Mouse (Mus musculus): ENCODE results near the gene Uck1.
"Not testable (repeated sequence)": the region's sequence is repeated elsewhere in the genome, so short reads cannot be mapped to it uniquely, and the experiment has no call there.

The Uck1 gene

DNA sequence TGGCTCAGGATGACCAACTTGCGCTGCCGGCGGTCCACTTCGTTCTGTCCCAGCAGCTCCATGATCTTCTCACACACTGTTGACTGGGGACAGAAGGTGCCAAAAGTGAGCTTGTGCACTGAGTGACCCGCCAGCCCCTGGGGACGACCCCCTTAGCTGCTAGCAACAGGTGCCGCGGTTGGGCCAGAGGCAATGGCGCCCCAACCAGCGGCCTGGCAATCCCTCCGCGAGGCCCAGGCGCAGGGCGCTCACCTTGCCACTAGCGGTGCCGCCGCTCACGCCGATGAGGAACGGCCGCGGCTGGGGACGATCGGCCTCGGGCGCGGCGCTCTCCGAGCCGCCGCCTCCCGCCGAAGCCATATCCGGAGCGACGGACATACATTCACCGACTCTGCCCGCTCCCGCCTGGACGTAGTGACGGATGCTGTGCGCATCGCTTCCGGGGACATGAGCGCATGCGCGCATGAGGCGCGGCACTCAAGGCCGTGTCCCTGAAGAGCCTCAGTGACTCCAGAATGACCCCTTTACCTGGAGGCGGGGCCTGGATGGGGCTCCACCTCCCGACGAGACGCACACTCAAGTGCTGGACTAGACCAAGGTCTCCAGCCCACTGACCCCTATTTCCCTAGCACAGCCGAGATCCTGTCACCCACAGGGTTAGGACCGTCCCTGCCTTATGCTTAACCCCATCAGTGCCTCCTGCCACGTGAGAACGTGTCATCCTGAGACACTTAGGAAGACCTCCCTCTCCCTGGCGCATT is at the start of gene Uck1:
Gene Uck1 (minus strand): TSS at position 503 of the 761 bp plus-strand sequence.
- peak; percentile 71 to 75 for DNase-seq (ENCODE audit: low spot score in 2 of 2)

DNA sequence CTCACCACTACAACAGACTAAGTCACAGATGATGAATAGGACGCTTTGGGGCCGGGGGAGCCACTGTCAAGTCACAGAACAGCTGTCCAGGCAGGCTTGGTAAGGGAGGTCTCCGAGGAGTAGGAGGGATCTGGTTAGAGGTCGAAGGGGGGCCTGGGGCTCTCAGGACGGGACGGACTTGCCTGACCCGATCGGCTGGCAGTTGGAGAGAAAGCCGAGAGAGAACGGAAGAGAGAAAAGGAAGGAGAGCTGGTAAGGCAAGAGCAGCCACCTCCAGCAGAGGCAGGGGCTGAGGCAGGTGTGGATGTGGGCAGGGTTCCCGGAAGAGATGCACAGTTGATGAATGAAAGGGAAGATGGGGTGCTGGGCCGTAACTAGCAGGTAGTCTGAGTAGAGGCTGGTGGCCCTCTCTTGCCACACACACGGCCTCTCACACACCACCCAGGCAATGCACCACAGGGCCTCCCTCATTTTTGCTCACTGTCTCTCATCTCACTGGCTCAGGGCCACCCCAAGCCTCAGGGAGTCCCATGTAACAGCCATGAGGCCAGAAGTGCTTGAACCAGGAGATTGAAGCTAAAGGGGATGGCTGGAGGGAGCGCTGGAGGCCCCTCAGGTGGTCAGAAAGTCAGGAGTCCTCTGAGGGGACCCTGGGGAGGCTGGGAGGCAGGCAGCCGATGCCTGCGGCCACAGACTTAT is 49.1 kb upstream of the Uck1 start:
- DNase-seq (ENCODE audit: low spot score in 2 of 2), result no peak

DNA sequence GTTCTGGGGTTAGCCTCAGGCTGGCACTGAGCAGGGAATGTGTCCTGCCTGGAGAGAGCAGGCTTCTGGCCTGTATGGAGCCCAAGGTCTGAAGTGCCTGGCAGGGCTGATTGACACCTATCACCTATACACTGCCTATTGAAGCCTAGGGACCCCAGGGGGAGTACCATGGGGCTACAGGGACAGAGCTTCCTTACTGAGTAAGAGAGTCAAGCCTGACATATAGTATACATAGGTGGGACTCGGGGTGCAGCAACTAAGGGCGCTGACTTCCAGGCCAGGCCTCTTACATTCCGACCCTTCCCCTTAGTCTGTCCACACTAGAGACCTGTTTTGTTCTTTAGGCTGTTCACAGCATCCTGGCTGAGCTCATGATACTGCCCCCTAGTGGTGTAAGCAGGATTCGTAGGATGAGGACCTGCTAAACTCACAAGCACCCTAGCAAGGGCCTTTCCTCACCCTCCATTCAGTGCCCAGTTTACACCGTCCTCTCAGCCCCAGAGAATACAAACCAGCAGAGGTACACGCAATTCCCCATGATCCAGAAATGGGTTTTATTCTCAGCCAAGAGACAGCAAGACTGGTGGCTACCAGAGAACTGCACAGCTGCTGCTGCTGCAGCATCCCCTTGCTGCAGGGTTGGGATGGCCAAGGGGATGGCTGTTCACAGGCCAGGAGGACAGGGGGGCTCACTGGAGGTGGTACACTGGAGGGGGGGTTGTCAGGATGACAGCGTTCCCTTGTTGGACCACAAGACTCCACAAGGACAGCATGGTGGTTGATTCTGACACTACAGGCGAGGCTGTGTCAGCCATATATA is 48.2 kb upstream of the Uck1 start:
- DNase-seq (ENCODE audit: low spot score in 2 of 2), result peak in 1 of 2 experiments; percentile 70

DNA sequence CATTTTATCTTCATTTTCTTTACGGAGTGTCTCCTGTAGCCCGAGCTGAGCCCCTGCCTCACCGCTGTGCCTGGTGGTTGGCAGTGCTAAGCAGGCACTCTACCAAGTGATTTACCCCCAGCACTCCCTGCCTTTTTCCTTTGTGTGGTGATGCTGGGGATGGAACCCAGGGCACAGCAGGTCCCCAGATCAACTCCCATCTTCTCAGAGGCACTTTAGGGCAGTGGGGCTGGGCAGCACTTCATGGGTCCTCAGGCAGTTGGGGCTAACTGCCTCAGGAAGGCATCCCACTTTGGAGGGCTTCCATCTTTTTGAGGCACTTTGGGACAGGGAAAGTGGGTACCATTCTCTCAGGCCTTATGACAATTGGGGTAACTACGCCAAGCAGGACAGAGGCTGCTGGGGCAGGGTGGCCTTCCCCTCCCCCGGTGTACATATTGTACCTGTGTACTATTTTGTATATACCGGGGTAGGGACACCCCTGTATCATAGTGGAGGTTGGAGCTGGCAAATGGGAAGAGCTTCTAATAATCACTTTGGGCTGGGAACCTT is 47.4 kb upstream of the Uck1 start:
- DNase-seq (ENCODE audit: low spot score in 2 of 2), result no peak

DNA sequence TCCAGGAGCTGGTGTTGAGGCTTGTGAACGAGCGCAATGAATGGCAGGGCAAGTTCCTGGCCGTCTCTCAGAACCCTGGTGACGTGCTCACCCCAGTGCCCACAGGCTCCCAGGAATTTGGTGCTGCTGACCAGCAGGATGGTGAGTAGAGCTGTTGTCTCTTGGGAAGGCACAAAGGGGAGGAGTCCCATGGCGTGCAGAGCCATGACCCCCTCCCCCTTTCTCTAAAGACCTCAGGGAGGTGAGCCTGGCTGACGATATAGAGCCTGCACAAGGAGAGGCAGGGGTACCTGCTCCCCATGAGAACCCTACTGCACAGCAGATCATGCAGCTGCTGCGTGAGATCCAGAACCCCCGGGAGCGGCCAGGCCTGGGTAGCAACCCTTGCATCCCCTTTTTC is 46.2 kb upstream of the Uck1 start:
- no peak for DNase-seq (ENCODE audit: low spot score in 2 of 2)

DNA sequence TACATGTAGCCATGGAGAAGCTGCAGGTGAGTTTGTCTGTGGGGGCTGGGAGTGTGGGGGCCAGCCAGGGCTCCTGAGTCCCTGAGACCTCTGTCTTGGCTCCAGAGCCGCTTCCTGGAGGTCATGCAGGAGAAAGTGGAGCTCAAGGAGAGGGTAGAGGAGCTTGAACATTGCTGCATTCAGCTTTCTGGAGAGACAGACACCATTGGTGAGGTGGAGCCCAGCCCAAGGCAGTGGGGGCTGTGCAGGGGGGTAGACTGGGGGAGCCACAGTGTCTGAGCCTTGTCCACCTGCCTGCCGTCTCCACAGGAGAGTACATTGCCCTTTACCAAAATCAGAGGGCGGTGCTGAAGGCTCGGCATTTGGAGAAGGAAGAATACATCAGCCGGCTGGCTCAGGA is 45.7 kb upstream of the Uck1 start:
- no peak for DNase-seq (ENCODE audit: low spot score in 2 of 2)

DNA sequence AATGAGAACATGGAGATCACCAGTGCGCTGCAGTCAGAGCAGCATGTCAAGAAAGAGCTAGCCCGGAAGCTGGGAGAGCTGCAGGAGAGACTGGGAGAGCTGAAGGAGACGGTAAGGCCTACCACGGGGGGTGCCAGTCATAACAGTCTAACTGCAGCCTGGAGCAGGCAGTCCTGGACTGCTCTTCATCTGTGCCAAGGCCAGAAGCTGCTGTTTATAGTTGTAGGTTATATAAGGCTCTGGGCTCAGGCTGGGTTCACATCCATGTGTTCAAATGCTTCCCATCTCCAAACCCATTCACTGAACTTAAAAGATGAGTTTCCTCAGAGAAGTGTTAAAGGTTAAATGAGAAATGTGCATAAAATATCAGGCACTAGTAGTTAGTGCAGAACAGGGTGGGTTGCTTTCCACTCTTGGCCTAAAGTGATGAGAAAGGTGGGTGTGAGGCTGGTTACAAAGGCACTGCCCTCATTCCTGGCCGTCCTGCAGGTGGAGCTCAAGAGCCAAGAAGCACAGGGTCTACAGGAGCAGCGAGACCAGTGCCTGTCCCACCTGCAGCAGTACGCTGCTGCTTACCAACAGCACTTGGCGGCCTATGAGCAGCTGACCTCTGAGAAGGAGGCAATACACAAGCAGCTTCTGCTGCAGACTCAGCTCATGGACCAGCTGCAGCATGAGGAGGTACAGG is 44.3 kb upstream of the Uck1 start:
- DNase-seq (ENCODE audit: low spot score in 2 of 2), result no peak

DNA sequence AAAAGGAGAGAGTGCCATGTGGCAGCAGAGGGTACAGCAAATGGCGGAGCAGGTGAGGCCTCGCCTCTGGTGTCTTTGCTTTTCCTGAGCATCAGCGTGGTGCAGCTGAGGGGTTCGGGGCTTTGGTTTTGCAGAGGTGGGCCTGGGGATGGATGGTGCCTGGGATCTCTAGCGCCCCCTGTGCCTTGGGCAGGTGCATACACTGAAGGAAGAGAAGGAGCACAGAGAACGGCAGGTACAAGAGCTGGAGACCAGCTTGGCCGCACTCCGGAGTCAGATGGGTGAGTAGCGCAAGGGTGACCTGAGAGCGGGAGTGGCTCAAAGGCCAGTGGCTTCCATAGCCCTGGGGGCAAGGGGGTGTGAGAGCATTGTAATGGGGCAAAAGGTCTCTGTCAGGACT is 43.0 kb upstream of the Uck1 start:
- no peak for DNase-seq (ENCODE audit: low spot score in 2 of 2)

DNA sequence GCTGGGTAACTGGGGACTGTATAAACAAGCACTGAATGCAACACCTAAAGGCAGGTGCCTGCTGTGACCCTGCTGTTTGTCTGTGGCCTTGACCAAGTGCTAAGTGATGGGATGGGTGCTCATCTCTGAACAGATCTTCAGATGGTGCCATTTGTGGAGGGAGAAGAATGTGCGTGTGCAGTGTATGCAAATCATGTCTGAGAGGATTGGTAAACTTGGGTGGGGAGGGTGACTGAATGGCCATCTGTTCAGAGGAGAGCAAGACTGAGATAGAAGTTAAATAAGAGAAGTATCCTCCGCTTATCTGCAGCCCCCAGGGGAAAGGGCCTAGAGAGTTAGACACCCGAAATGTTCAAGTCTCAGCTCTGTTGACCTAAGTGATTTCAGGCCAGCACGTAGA is 39.5 kb upstream of the Uck1 start:
- DNase-seq (ENCODE audit: low spot score in 2 of 2), result no peak

DNA sequence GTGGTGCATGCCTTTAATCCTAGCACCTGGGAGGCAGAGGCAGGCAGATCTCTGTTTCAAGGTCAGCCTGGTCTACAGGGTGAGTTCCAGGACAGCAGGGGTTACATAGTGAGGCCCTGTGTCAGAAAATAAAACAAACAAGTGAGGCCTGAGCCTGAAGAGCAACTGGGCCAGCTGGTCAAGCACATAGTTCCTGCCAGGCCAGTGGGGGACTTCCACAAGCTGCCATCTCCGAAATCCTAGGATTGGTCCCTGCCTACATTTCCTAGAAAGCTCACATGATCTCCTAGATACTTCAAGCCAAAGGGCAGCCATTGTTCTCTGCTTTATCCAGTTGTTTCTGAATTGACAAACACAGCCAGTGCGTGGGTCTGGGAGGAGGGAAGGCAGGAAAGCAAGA is 35.9 kb upstream of the Uck1 start:
- not testable (repeated sequence) for DNase-seq (ENCODE audit: low spot score in 2 of 2)

DNA sequence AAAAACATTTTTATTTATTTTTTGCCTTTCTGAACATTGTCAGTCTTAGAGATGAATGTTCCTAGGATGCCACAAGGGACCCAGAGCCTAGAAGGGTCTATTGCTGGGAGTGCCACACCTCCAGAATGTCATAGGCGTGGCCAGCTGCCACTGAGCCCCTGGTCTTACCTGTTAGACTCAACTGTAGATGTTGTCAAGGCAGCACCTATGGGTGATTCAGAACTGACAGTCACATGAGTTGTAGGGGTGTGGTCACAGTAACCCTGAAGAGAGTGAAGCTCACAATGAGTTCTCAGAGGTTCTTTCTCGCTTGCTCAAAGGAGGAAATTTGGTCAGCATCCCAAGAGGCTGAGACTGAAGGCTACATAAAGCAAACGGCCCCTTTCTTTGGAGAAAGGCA is 35.3 kb upstream of the Uck1 start:
- no peak for DNase-seq (ENCODE audit: low spot score in 2 of 2)

DNA sequence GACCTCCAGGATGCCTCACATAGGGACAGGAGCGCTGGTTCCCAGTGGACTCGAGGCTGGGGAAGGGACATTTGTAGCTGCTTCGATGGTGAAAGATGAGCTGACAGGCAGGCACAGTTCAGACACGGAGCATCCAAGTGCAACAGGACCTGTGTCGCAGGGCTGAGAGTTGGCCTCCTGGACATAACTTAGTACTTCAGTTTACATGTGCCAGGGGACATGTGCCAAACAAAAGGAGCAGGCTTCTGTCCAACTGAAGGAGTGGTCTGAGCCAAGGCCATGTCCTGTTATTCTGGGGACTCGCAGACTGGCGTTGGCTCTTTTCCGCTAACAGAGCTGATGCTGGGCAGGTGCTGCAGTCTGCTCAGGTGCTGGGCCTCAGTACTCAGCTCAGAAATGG is 34.4 kb upstream of the Uck1 start:
- no peak for DNase-seq (ENCODE audit: low spot score in 2 of 2)

DNA sequence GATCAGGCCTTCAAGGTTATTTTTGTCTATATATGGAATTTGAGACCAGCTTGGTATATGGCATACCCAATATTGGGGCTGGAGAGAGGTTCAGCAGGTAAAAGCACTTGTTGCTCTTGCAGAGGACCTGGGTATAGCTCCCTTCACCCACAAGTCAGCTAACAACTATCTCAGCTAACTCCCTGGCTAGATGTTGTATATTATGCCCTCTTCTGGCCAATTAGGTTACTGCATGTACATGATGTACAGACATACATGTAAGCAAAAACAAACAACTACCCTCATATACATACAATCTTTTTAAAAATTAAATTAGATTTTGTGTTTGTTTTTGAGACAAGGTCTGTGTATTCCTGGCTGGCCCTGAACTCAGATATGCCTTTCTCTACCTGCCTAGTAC is 29.6 kb upstream of the Uck1 start:
- DNase-seq (ENCODE audit: low spot score in 2 of 2), result no peak

DNA sequence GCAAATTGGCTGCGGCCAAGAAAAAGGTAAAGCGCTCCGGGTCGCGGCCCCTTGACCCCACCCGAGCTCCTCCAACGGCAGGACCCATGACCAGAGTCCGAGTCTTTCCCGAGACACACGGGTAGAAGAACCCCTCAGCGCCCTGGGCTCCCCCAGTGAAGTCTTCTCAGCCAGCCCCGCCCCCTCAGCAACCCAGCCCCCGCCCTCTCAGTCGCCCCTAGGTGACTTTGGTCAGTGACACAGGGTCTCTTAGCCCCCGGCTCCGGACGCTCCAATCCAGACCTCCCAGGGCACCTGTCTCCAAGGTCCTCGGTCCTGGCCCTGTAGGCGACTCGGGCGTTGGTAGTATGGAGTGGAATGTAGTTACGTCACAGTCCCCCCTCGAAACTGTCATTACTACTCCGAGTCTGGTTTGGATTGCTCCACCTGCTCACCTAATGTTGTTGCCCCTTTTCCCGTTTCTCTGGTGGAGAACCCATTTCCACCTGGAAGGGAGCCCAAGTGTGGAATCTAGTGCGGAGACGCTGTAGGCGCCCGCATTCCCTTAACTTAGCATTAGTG is 28.5 kb upstream of the Uck1 start:
- DNase-seq (ENCODE audit: low spot score in 2 of 2), result no peak

DNA sequence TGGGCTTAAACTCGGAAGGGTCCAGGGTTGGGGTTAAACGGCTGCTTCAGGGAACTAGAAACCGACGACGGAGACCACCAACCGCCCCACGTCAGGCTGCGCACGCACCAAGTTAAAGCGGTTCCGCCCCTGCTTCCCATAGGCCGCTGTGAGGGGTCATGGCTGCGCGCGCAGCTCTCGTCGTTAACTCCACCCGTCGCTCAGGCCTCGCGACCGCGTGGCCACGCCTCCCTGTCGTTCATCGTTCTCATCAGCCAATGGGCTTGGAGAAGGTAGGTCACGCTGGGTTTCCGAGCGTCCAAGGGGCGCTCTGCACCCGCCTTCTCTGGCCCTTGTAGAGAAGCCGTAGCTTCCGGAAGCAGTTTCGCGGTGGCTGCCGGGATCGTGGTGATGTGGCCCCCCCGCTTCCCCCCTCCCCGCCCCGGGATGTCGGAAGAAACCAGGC is 28.0 kb upstream of the Uck1 start, which contains the start of gene Swi5:
Gene Swi5 (minus strand): TSS at position 153 of the 445 bp plus-strand sequence.
- peak; percentile 93 for DNase-seq (ENCODE audit: low spot score in 2 of 2)

DNA sequence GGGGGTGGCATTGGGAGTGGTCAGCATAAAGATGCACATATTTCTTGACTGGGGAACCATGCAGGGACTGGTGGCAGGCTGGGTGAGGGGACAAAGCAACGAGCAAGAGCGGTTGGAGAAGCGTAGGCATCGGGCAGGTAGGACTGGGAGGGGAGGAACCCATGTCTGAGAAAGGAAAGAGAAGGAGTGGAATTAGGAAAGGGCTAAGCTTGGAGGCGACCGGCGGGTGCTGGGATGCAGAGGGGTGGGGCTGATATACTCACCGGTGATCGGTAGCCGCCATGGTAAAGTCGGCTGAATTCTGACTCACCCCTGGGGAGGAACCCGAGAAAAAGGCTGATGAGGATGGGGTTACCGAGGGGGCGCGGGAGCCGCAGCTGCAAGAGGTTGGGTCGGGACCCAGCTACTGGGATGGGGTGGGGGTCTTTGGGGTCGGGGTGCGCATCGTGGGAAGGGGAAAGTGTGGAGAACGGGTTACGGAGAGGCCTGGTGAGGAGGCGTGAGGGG is 27.4 kb upstream of the Uck1 start, which contains the start of gene Golga2:
Gene Golga2 (plus strand): TSS at position 51 of the 507 bp plus-strand sequence.
- DNase-seq (ENCODE audit: low spot score in 2 of 2), result no peak

DNA sequence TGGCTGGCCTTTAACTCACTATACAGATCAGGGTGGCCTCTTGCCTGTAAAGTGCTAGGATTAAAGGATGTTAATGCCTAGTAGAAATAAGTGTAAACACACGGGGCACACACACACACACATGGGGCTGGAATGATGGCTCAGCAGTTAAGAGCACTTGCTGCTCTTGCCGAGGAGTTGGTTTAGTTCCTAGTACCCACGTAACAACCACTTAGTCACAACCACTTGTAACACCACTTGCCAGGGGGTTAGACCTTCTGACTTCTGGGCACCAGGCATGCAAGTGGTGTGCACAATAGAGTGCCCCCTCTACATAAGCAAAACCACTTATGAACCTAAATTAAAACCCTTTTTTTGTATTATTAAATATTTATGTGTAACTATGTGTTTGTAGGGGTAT is 24.0 kb upstream of the Uck1 start:
- no peak for DNase-seq (ENCODE audit: low spot score in 2 of 2)

DNA sequence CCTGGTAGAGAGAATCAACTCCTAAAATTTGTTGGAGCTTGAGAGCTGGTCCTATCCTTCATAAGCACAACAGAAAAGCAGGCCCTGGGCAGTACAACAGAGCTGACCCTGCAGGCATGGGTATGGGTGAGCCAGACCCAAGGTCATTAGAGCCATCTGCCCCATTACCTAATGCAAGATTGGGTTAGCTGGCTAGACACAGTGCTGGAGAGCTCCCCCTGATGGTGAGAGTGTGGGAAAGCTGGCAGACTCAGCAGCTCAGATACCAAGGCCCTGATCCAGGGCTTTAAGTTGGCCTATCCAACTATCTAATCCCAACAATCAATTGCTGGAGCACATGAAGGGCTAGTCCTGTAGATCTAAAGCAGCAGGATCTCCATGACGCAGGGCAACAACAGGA is 22.8 kb upstream of the Uck1 start:
- no peak for DNase-seq (ENCODE audit: low spot score in 2 of 2)

DNA sequence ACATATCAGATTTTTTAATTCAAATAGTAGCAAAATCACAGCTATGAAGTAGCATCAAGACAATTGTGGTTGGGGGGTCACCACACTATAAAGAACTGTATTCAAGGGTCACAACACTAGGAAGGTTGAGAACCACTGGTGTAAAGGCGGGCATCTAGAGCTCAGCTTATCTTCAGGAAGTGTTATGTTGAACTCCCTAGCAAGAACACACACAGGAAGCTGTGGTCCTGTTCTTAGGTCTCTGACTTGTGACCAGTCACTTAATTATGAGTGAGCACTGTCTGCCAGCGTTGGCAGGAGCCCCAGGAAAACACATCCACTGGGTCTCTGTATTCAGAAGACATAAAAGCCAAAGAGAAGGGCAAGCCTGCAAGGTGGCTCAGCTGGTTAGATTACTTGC is 22.3 kb upstream of the Uck1 start:
- DNase-seq (ENCODE audit: low spot score in 2 of 2), result no peak

DNA sequence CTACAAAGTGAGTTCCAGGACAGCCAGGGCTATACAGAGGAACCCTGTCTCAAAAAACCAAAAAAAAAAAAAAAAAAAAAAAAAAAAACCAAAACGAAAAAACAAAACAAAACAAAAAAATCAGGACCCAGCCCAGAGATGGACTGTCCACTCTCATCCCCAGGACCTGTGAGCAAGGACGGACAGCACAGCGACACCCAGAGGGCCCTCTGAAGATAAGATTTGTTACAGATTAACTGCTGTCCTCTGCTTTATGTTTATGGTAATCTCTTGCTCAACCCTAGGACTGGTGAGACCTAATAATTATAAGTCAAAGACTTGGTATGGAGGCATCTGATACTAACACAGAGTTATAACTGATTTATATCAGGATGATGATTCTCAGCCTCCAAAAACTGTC is 15.9 kb upstream of the Uck1 start:
- DNase-seq (ENCODE audit: low spot score in 2 of 2), result no peak

DNA sequence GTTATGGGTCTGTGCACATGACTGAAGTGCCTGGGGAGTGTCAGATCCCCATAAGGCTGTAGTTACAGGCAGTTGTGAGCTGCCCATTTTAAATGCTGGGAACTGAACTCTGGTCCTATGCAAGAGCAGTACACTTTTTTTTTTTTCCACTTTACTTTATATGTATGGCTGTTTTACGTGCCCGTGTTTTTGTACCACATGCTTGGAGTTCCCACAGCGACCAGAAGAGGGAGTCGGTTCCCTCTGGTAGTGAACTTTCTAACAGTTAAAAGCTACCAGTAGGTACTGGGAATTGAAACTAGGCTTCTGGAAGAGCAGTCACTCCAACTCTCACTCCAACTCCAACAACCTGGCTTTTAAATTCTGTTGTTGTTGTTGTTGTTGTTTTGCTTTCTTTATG is 676 bp upstream of the Uck1 start:
- DNase-seq (ENCODE audit: low spot score in 2 of 2), result no peak

Data from frontal cortex, postnatal 25 days (tissue).